ENCODE assay signal across 19 mouse cellular contexts in the genomic region with DNA sequence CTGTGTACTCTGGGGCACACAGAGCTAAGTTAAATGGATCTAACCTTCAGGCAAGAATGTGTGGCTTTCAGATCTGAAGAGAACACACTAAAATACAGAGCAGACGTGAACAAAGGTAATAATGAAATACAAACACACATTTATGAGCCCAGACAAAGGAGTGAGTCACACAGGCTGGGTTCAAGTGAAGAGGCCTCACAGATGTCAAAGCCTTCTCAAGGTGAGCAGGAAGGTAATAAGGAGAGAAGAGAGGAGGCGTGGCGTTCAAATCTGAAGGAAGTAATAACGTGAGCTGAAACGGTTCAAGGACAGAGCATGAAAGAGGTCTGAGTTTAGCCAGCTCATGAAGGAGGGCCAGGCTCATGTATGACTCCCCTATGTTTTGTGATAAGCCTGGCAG.
DNase-seq lines count a peak whose midpoint lies in the region; ATAC-seq and TF ChIP-seq lines count a peak whose summit lies in the region.
"Had no signal": no experiment of that assay in that cellular context is flagged by ENCODE, and none has a peak within 500 bp of the region (broad histone marks: within the 10 kb centered on the region; RNA-seq: fewer than 3 reads in every experiment).

No protein-coding gene starts in this region.

- peak overlapping the region; percentile 17; the same call in 1 of the 2 replicates for H3K27ac ChIP-seq in stomach, embryonic 15.5 days
- no peak overlapping the region for H3K27ac ChIP-seq in stomach, postnatal 0 days (replicated peaks)
- H3K27ac ChIP-seq: forebrain, embryonic 10.5 days; forebrain, embryonic 13.5 days; hindbrain, embryonic 12.5 days; hindbrain, embryonic 15.5 days had no signal

- no peak overlapping the region for H3K4me2 ChIP-seq in stomach, embryonic 15.5 days
- no peak overlapping the region for H3K4me2 ChIP-seq in stomach, postnatal 0 days (replicated peaks; ENCODE audit: low read depth)
- H3K4me2 ChIP-seq: forebrain, embryonic 13.5 days; hindbrain, embryonic 12.5 days; hindbrain, embryonic 15.5 days had no signal

- no peaks in the 10 kb centered on the region for H3K4me1 ChIP-seq in stomach, embryonic 15.5 days
- no peaks in the 10 kb centered on the region for H3K4me1 ChIP-seq in stomach, postnatal 0 days (replicated peaks; ENCODE audit: control insufficient read depth, insufficient read depth)

- no peaks in the 10 kb centered on the region for H3K27me3 ChIP-seq in stomach, embryonic 15.5 days (replicated peaks)
- no peaks in the 10 kb centered on the region for H3K27me3 ChIP-seq in stomach, postnatal 0 days (ENCODE audit: control insufficient read depth, insufficient read depth, low read length)
- H3K27me3 ChIP-seq: forebrain, embryonic 13.5 days; hindbrain, embryonic 12.5 days; hindbrain, embryonic 15.5 days had no signal

- H3K36me3 ChIP-seq in stomach, embryonic 15.5 days = no peaks in the 10 kb centered on the region
- no peaks in the 10 kb centered on the region for H3K36me3 ChIP-seq in stomach, postnatal 0 days (ENCODE audit: control insufficient read depth, insufficient read depth, low read length)
- H3K36me3 ChIP-seq: forebrain, embryonic 10.5 days; hindbrain, embryonic 12.5 days; hindbrain, embryonic 15.5 days had no signal

- no peak for TF ChIP-seq EP300 in stomach, postnatal 0 days (optimal IDR thresholded peaks at IDR 0.05)

- H3K4me3 ChIP-seq in stomach, embryonic 15.5 days (replicated peaks) = no peak overlapping the region
- no peak overlapping the region for H3K4me3 ChIP-seq in stomach, postnatal 0 days (ENCODE audit: low read depth, low read length)
- H3K4me3 ChIP-seq: forebrain, embryonic 10.5 days; forebrain, embryonic 13.5 days; hindbrain, embryonic 12.5 days; hindbrain, embryonic 15.5 days had no signal

- no peaks in the 10 kb centered on the region for H3K9me3 ChIP-seq in stomach, embryonic 15.5 days
- no peaks in the 10 kb centered on the region for H3K9me3 ChIP-seq in stomach, postnatal 0 days (ENCODE audit: control insufficient read depth, low read length)
- H3K9me3 ChIP-seq: forebrain, embryonic 10.5 days; forebrain, embryonic 13.5 days; hindbrain, embryonic 12.5 days; hindbrain, embryonic 15.5 days had no signal

- WGBS in stomach, embryonic 15.5 days = 79% methylated on average over 5 of the region's 5 CpGs
- 70% methylated on average over 5 of the region's 5 CpGs for WGBS in stomach, postnatal 0 days
- WGBS in large intestine, adult 2 months = 37% methylated on average over 5 of the region's 5 CpGs

- no peak overlapping the region for H3K9ac ChIP-seq in stomach, embryonic 15.5 days
- H3K9ac ChIP-seq in stomach, postnatal 0 days (ENCODE audit: low read length) = no peak overlapping the region
- H3K9ac ChIP-seq: forebrain, embryonic 13.5 days; hindbrain, embryonic 12.5 days; hindbrain, embryonic 15.5 days had no signal

- no peak for ATAC-seq in CD4-positive, CD25-positive, alpha-beta regulatory T cell, adult 4 months
- no peak for ATAC-seq in stomach, embryonic 15.5 days (ENCODE audit: insufficient read depth, low FRiP score, low read depth)
- ATAC-seq in stomach, postnatal 0 days (ENCODE audit: low FRiP score, low TSS enrichment) = no peak
- ATAC-seq: forebrain, embryonic 13.5 days; forebrain, embryonic 16.5 days had no signal

- no peak for TF ChIP-seq CTCF in stomach, postnatal 0 days (IDR thresholded peaks at IDR 0.05; ENCODE audit: low read depth)

- peak; percentile 13 for DNase-seq in CD4-positive, CD25-positive, alpha-beta regulatory T cell, adult 2 months (ENCODE audit: low read depth, low spot score)
- DNase-seq in stomach, postnatal 0 days (ENCODE audit: low spot score) = no peak
- DNase-seq in large intestine, adult 2 months (ENCODE audit: low read depth, low spot score) = peak; percentile 73
- DNase-seq in cerebellum, postnatal 25 days = no peak
- DNase-seq in right cerebral cortex, adult 2 months (ENCODE audit: low spot score in 2 of 2) = no peak
- DNase-seq: adrenal gland, adult 2 months; adrenal gland, postnatal 14 days; cerebellum, adult 11 months; cerebellum, adult 2 months; cerebellum, postnatal 10 days; gastrocnemius, postnatal 10 days; gastrocnemius, postnatal 36 days had no signal

Comparison
In these comparisons a context has a peak if more than half of its experiments do, and no peak if none do; other contexts are left out.
1. DNase-seq: peak in CD4-positive, CD25-positive, alpha-beta regulatory T cell, adult 2 months (single experiment) and large intestine, adult 2 months (single experiment); none in stomach, postnatal 0 days (single experiment), cerebellum, postnatal 25 days (0 of 2) and right cerebral cortex, adult 2 months (0 of 2).